Mouse (Mus musculus): Measurements from ENCODE around the gene AC124108.1. TPM values are rescaled to one million over a fixed set of nuclear protein-coding genes. Genes with fewer than 3 reads are reported as not detected.

The AC124108.1 gene
- polyA plus RNA-seq, 1 experiment from 2014 or later: 3.6 TPM

GRCm38 (mm10) chr1:132234757-132235273, 43.6 kb downstream of the AC124108.1 start:
- ATAC-seq (ENCODE audit: low read depth): no peak
- Histone ChIP-seq H3K4me2 (ENCODE audit: low read depth, low read length) (no peak overlapping the region), H3K4me1 (ENCODE audit: control insufficient read depth, insufficient read depth, low read length) (peaks cover 5% of the 10 kb centered on the region; the same call in 1 of the 2 replicates), H3K27me3 (ENCODE audit: control insufficient read depth, insufficient read depth, low read length) (0 out of 2 replicates have a peak, but pooled peaks cover 2% of the 10 kb centered on the region), H3K4me3 (ENCODE audit: low read depth, low read length) (no peak overlapping the region), H3K36me3 (ENCODE audit: control insufficient read depth, insufficient read depth, low read length) (no peaks in the 10 kb centered on the region), H3K27ac (ENCODE audit: low read depth, low read length) (no peak overlapping the region), H3K9ac (replicated peaks; ENCODE audit: low read depth, low read length) (no peak overlapping the region), H3K9me3 (ENCODE audit: control insufficient read depth, low read length) (no peaks in the 10 kb centered on the region)
- 40% methylated on average over 9 of the region's 9 CpGs for WGBS

GRCm38 (mm10) chr1:132237585-132238159, 46.4 kb downstream of the AC124108.1 start:
- WGBS: 26% methylated on average over 6 of the region's 6 CpGs
- no peak for ATAC-seq (ENCODE audit: low read depth)

GRCm38 (mm10) chr1:132245010-132245409, 53.8 kb downstream of the AC124108.1 start:
- Histone ChIP-seq H3K36me3 (ENCODE audit: control insufficient read depth, insufficient read depth, low read length) (no peaks in the 10 kb centered on the region), H3K4me1 (ENCODE audit: control insufficient read depth, insufficient read depth, low read length) (no peaks in the 10 kb centered on the region), H3K27ac (ENCODE audit: low read depth, low read length) (no peak overlapping the region), H3K4me3 (ENCODE audit: low read depth, low read length) (no peak overlapping the region), H3K9me3 (ENCODE audit: control insufficient read depth, low read length) (no peaks in the 10 kb centered on the region), H3K4me2 (ENCODE audit: low read depth, low read length) (no peak overlapping the region), H3K27me3 (ENCODE audit: control insufficient read depth, insufficient read depth, low read length) (no peaks in the 10 kb centered on the region), H3K9ac (replicated peaks; ENCODE audit: low read depth, low read length) (no peak overlapping the region)
- WGBS: 61% methylated on average over 4 of the region's 5 CpGs
- no peak for ATAC-seq (ENCODE audit: low read depth)

More at GRCm38 (mm10) chr1:132237585-132238159, 46.4 kb downstream of the AC124108.1 start:
- 0 out of 2 replicates have a peak, but pooled peaks cover 2% of the 10 kb centered on the region for H3K27me3 ChIP-seq (ENCODE audit: control insufficient read depth, insufficient read depth, low read length)
- no peak overlapping the region for H3K9ac ChIP-seq (replicated peaks; ENCODE audit: low read depth, low read length)
- H3K36me3 ChIP-seq (ENCODE audit: control insufficient read depth, insufficient read depth, low read length): no peaks in the 10 kb centered on the region
- H3K4me3 ChIP-seq (ENCODE audit: low read depth, low read length): no peak overlapping the region
- H3K9me3 ChIP-seq (ENCODE audit: control insufficient read depth, low read length): no peaks in the 10 kb centered on the region
- no peak overlapping the region for H3K27ac ChIP-seq (ENCODE audit: low read depth, low read length)
- H3K4me2 ChIP-seq (ENCODE audit: low read depth, low read length): no peak overlapping the region
- H3K4me1 ChIP-seq (ENCODE audit: control insufficient read depth, insufficient read depth, low read length): no peaks in the 10 kb centered on the region

- H3K4me1 ChIP-seq (ENCODE audit: control insufficient read depth, insufficient read depth, low read length): no peaks in the 10 kb centered on the region
Measured at GRCm38 (mm10) chr1:132246137-132246536, 54.9 kb downstream of the AC124108.1 start.

GRCm38 (mm10) chr1:132246641-132247040, 55.4 kb downstream of the AC124108.1 start:
- Histone ChIP-seq H3K27me3 (ENCODE audit: control insufficient read depth, insufficient read depth, low read length) (no peaks in the 10 kb centered on the region), H3K4me3 (ENCODE audit: low read depth, low read length) (no peak overlapping the region), H3K9ac (replicated peaks; ENCODE audit: low read depth, low read length) (no peak overlapping the region), H3K36me3 (ENCODE audit: control insufficient read depth, insufficient read depth, low read length) (no peaks in the 10 kb centered on the region), H3K27ac (ENCODE audit: low read depth, low read length) (no peak overlapping the region), H3K4me2 (ENCODE audit: low read depth, low read length) (no peak overlapping the region), H3K4me1 (ENCODE audit: control insufficient read depth, insufficient read depth, low read length) (no peaks in the 10 kb centered on the region), H3K9me3 (ENCODE audit: control insufficient read depth, low read length) (no peaks in the 10 kb centered on the region)
- no peak for ATAC-seq (ENCODE audit: low read depth)
- 93% methylated on average over 4 of the region's 4 CpGs for WGBS

More at GRCm38 (mm10) chr1:132246137-132246536, 54.9 kb downstream of the AC124108.1 start:
- no peak for ATAC-seq (ENCODE audit: low read depth)
- 69% methylated on average over 6 of the region's 6 CpGs for WGBS
- Histone ChIP-seq H3K9me3 (ENCODE audit: control insufficient read depth, low read length) (no peaks in the 10 kb centered on the region), H3K4me3 (ENCODE audit: low read depth, low read length) (no peak overlapping the region), H3K36me3 (ENCODE audit: control insufficient read depth, insufficient read depth, low read length) (no peaks in the 10 kb centered on the region), H3K4me2 (ENCODE audit: low read depth, low read length) (no peak overlapping the region), H3K9ac (replicated peaks; ENCODE audit: low read depth, low read length) (no peak overlapping the region), H3K27ac (ENCODE audit: low read depth, low read length) (no peak overlapping the region), H3K27me3 (ENCODE audit: control insufficient read depth, insufficient read depth, low read length) (no peaks in the 10 kb centered on the region)

GRCm38 (mm10) chr1:132254467-132254866, 63.2 kb downstream of the AC124108.1 start:
- no peaks in the 10 kb centered on the region for H3K27me3 ChIP-seq (ENCODE audit: control insufficient read depth, insufficient read depth, low read length)
- H3K9ac ChIP-seq (replicated peaks; ENCODE audit: low read depth, low read length): no peak overlapping the region
- H3K4me2 ChIP-seq (ENCODE audit: low read depth, low read length): no peak overlapping the region
- no peaks in the 10 kb centered on the region for H3K36me3 ChIP-seq (ENCODE audit: control insufficient read depth, insufficient read depth, low read length)
- WGBS: 81% methylated on average over 6 of the region's 6 CpGs
- no peak for ATAC-seq (ENCODE audit: low read depth)
- no peak overlapping the region for H3K4me3 ChIP-seq (ENCODE audit: low read depth, low read length)
- H3K9me3 ChIP-seq (ENCODE audit: control insufficient read depth, low read length): no peaks in the 10 kb centered on the region
- H3K4me1 ChIP-seq (ENCODE audit: control insufficient read depth, insufficient read depth, low read length): no peaks in the 10 kb centered on the region
- H3K27ac ChIP-seq (ENCODE audit: low read depth, low read length): no peak overlapping the region

MicroRNAs within 50 kb of the gene (microRNA counts, 519-probe panel; counts per million panel counts)
- microRNA mmu-miR-135b: 4,837 counts per million, percentile 67 among the panel's probes with 10 or more counts

Small RNA genes within 50 kb of the gene (microRNA-seq; reads per million reads assigned to microRNA genes)
- gene Mir135b: 4,714 reads per million, percentile 92 among the genes with 10 or more reads in this experiment

Other genes with a start within 250 kb of the AC124108.1 start
- 0.66 and 3.4 TPM in 2 replicates for gene Slc45a3, start 228.5 kb upstream of the AC124108.1 start, polyA plus RNA-seq (2014; fragmentation: Nextera tagmentation; extraction: Ambion mirVana)
- gene Elk4, start 183.8 kb upstream of the AC124108.1 start, polyA plus RNA-seq (2014; fragmentation: Nextera tagmentation; extraction: Ambion mirVana): 13.8 and 16.2 TPM in 2 replicates
- gene Mfsd4a, start 123.4 kb upstream of the AC124108.1 start, polyA plus RNA-seq (2014; fragmentation: Nextera tagmentation; extraction: Ambion mirVana): 8.5 and 9.4 TPM in 2 replicates
- gene Cdk18, start 51.8 kb upstream of the AC124108.1 start, polyA plus RNA-seq (2014; fragmentation: Nextera tagmentation; extraction: Ambion mirVana): 0.36 and 0.42 TPM in 2 replicates
- gene Lemd1, start within 50 bp of the AC124108.1 start, polyA plus RNA-seq (2014; fragmentation: Nextera tagmentation; extraction: Ambion mirVana): 21.0 and 25.3 TPM in 2 replicates
- 0.74 and 0.76 TPM in 2 replicates for gene Gm10188, start 38.3 kb downstream of the AC124108.1 start, polyA plus RNA-seq (2014; fragmentation: Nextera tagmentation; extraction: Ambion mirVana)
- 6.6 and 8.4 TPM in 2 replicates for gene Klhdc8a, start 107.2 kb downstream of the AC124108.1 start, polyA plus RNA-seq (2014; fragmentation: Nextera tagmentation; extraction: Ambion mirVana)
- 7.8 and 8.4 TPM in 2 replicates for gene Nuak2, start 124.7 kb downstream of the AC124108.1 start, polyA plus RNA-seq (2014; fragmentation: Nextera tagmentation; extraction: Ambion mirVana)
- gene Tmcc2, start 199.8 kb downstream of the AC124108.1 start, polyA plus RNA-seq (2014; fragmentation: Nextera tagmentation; extraction: Ambion mirVana): 20.7 and 29.9 TPM in 2 replicates
- gene Dstyk, start 226.1 kb downstream of the AC124108.1 start, polyA plus RNA-seq (2014; fragmentation: Nextera tagmentation; extraction: Ambion mirVana): 9.5 and 12.7 TPM in 2 replicates

Measured in neural tube, embryonic 14.5 days (tissue).